Mouse (Mus musculus) bone marrow macrophage, adult 2 months (primary cell): ENCODE results near the gene Rack1. TPM values are rescaled to one million over a fixed set of nuclear protein-coding genes. Genes with fewer than 3 reads are reported as not detected.

Source experiments
- H3K27ac ChIP-seq: 2 replicates; pipeline ENCODE4 v1.5.1; 2012; ENCODE audit warnings: low read depth, low read length; ENCODE audit not compliant: insufficient read depth
- H3K4me1 ChIP-seq: 2 replicates; pipeline ENCODE4 v1.6.1; 2012; ENCODE audit warnings: low read length; ENCODE audit not compliant: control insufficient read depth, insufficient read depth
- H3K4me3 ChIP-seq: 2 replicates; pipeline ENCODE4 v1.5.1; 2012; ENCODE audit warnings: mild to moderate bottlenecking, low read length, moderate library complexity; ENCODE audit not compliant: insufficient read depth
- CTCF ChIP-seq: IDR thresholded peaks from 2 replicates; pipeline ENCODE4 v1.5.1; 2012; ENCODE audit warnings: low read depth, mild to moderate bottlenecking, low read length, moderate library complexity
- POLR2A ChIP-seq: IDR thresholded peaks from 2 replicates; pipeline ENCODE4 v1.6.1; 2012; ENCODE audit warnings: mild to moderate bottlenecking, low read depth, low read length, borderline replicate concordance
- polyA plus RNA-seq: library from polyadenylated mRNA; stranded (reverse); fragments of >200 nt; gene quantifications from 2 replicates; pipeline ENCODE4 v1.2.4, GENCODE M21; 2012; ENCODE audit not compliant: missing spikeins, insufficient read depth, insufficient read length

Gene Rack1
- polyA plus RNA-seq, 1 experiment, result 1,563 TPM

DNA sequence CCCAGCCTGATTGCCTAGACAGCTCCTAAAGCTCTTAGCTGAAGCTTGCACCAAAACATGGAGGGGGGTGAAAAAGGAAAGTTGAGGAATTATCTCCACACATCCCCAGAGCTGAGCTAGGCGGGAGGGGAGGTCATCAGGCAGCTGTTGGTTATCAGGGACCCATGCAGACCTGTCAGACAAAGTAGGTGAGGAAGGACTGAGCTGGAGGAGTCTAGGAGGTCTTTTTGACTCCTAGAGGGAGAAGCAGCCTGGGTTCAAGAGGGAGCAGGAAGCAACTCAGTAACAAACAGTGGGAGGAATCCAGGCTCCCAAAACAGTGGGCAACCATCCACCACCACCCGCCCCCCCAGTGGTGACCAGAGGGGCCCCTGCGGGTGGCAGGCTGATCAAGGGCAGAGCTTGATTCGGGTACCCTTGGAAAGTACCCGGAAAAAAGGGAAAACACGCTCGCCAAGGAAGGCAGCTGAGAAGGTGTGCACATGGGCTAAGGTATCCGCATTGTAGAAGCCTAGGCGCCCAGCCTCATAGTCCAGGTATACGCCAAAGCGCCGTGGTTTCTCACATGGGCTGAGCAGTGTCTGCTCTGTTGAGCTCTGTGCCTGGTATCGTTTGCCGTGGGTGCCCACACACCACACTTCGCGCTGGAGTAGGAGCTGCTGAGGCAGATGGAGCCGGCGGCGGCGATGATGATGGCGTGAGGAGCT lies 6.9 kb downstream of the Rack1 start:
- TF ChIP-seq POLR2A, result no peak
- no peak for TF ChIP-seq CTCF
- Histone ChIP-seq H3K4me3 (no peak overlapping the region), H3K27ac (no peak overlapping the region), H3K4me1 (peaks cover 20% of the 10 kb centered on the region)

DNA sequence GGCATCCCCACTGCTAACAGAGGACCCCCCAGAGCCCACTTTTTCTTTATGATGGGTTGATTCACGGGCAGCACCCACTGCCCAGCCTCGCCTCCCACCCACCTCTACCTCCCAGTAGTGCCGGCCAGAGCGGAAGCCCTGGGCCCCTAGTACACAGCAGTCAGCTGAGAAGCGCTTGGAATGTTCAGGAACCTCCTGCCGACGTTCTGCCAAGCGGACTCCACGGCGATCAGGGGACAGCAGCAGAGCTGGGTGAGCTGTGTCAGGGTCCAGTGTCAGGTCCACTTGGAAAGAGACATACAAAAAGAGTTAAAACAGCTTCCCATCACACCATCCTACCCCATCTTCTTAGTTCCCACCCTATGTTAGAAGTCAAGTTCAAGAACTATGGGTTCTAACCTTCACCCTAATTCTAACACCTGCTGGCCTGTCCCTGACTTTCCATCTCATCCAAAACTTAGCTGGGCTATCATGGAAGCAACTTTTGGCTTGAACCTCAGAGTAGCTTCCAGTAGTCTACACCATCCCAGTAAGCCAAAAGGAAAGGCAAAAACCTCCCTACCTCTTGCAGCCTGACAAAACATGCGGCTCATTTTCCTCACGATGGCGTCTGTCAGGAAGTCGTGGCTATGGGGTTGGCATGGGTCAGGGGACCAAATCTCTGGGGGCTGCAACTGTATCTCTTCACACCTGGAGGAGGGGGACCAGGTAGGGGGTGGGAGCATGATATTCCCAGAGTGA lies 7.6 kb downstream of the Rack1 start:
- Histone ChIP-seq H3K4me3 (no peak overlapping the region), H3K27ac (no peak overlapping the region; the same call in 1 of the 2 replicates), H3K4me1 (peaks cover 23% of the 10 kb centered on the region)
- TF ChIP-seq CTCF, result no peak
- TF ChIP-seq POLR2A, result no peak

DNA sequence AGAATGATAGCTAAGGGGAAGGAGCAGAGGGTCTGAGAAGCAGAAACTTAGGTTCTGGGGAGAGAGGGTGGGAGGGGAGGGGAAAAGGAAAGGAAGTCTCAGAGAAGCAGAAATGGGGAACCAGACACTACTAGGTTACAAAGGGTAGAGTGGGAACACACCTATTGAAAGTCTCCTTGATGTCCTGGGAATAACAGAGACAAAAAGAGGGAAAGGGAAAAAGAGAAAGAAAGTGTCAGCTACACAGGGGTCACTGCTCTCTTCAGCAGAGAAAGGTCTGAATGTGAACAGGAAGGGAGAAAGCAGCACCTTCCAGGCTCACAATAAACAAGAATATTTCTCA lies 8.1 kb downstream of the Rack1 start:
- no peak for TF ChIP-seq POLR2A
- TF ChIP-seq CTCF, result no peak
- Histone ChIP-seq H3K4me3 (no peak overlapping the region), H3K27ac (no peak overlapping the region; the same call in 1 of the 2 replicates), H3K4me1 (peaks cover 23% of the 10 kb centered on the region)

DNA sequence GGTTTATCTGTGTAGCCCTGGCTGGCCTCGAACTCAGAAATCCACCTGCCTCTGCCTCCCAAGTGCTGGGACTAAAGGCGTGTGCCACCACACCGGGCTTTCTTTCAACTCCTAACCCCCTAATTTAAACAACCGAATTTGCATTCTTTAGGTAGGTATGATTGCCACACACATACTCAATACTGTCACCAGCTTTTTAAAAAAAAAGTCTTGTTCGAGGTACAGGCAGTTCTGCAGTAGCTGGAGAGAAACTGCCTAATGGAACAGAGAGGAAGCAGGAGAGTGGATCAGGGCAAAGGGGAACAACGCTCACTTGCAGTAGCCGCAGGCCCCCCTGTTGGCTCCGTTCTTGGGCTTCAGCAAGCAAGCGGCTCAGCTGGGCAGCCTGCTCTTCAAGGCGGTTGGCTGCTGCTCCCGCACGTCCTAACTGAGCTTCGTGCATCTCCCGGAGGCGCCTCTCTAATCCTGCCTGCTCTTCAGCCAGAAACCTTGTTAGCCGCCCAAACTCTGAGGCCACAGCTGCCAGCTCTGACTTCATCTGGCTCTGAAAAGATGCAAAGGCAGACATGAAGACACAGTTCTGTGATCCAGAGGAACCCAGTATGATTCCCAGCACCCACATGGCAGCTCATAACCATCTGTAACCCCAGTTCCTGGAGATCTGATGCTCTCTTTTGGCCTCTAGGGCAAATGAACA lies 8.8 kb downstream of the Rack1 start:
- no peak overlapping the region for H3K27ac ChIP-seq
- H3K4me1 ChIP-seq, result peaks cover 23% of the 10 kb centered on the region
- TF ChIP-seq POLR2A, result no peak
- no peak for TF ChIP-seq CTCF

DNA sequence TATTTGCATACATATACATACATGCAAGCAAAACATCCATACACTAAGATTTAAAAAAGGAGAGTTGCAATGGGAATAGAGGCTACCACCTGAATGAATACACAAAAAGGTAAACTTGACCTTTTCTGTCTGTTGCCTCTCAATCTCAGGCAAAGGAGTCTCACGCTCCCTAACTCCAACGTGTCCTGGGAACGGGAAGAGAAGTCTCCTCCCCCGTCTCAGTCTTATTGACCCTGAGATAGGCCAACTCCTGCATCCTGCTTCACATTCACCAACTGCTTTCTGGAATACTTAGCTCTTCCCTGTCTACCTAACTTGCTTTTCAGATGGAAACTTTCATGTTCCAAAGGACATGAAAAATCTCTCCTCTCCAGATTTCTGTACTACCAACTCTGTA lies 9.3 kb downstream of the Rack1 start:
- H3K4me3 ChIP-seq, result no peak overlapping the region
- TF ChIP-seq POLR2A, result no peak
- no peak for TF ChIP-seq CTCF
- H3K4me1 ChIP-seq, result peaks cover 27% of the 10 kb centered on the region
- H3K27ac ChIP-seq, result no peak overlapping the region

More for the DNA sequence above, 8.8 kb downstream of the Rack1 start:
- no peak overlapping the region for H3K4me3 ChIP-seq

DNA sequence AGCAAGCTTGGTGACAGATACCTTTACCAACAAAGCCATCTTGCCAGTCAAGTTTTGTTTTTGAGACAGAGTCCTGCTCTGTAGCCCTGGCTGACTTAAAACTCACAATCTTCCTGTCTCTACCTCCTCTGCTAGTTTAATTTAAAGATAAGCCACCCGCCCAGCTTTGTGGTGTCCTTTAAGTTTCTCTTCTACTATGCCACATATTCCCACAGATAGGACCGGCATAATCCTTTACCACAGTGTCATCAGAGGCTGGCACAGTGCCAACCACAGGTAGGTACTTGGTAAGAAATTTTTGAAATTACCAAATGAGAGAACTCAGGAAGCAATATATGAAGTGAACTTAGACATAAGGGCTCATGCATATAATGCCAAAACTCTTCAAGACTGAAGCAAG lies 10.0 kb downstream of the Rack1 start:
- no peak overlapping the region for H3K27ac ChIP-seq
- H3K4me1 ChIP-seq, result peaks cover 32% of the 10 kb centered on the region
- TF ChIP-seq CTCF (no peak), POLR2A (no peak)
- H3K4me3 ChIP-seq, result no peak overlapping the region

DNA sequence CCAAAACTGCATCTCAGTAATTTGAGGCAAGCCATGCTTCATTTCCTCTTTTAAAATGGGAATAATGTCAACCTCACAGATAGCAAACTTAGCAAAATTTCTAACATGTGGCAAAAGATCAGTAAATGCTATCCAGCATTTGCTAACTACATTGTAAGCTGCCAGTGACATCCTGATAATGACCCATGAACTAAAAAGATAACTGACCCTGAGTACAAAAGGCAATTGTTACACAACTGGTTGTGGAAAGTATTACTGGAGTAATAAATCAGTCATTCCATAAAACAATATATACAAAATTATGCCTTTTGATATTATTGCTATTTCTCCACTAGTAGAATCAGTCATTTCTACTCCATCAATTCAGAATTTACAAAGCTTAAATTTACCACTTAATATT lies 13.7 kb downstream of the Rack1 start:
- H3K4me3 ChIP-seq, result no peak overlapping the region
- H3K27ac ChIP-seq, result peak overlapping the region; percentile 65
- no peak for TF ChIP-seq CTCF
- TF ChIP-seq POLR2A, result no peak
- peaks cover 27% of the 10 kb centered on the region for H3K4me1 ChIP-seq

DNA sequence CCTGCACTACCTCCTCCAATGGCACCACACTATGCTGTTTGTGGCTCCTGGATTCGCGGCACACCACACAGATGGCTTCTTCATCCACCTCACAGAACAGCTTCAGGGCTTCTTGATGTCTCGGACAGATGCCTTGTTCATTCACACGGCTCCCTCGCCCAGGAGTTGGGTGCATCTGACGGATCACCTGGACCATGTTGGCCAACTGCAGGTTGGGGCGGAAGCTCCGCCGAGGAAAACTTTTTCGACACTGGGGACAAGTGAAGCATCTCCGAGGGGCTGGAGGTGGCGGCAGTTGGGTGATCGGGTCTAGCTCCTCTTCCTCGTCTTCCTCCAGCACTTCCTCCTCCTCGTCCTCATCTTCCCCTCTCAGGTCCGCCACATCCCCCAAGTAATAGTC lies 15.7 kb downstream of the Rack1 start:
- Histone ChIP-seq H3K27ac (peak overlapping the region; percentile 58; the same call in 1 of the 2 replicates), H3K4me3 (peak overlapping the region; percentile 81), H3K4me1 (peaks cover 32% of the 10 kb centered on the region)
- no peak for TF ChIP-seq CTCF
- no peak for TF ChIP-seq POLR2A

DNA sequence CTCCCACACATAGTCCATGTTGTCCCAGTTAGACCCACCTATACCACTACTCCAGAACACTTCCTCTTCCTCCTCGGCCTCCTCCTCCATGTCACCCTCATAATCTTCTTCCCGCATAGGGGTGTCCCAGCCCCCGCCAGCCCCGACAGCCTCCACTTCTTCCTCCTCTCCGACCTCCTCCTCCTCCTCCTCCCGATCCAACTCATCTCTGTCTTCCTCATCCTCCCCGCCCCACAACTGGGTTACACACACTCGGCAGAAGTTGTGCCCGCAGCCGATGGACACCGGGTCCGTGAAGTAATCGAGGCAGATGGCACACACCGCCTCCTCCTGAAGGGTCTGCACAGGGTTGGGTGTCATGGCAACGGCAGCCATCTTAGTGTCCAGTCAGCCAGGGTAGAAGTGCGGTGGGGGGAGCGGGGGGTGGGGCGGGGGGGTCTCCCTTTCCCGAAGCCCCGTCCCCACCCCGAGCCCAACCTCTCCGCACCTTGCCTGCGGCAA lies 16.2 kb downstream of the Rack1 start:
- peak overlapping the region; percentile 58 for H3K27ac ChIP-seq

More for the DNA sequence above, 16.2 kb downstream of the Rack1 start:
- H3K4me1 ChIP-seq, result peaks cover 32% of the 10 kb centered on the region
- peak overlapping the region; percentile 81 for H3K4me3 ChIP-seq
- TF ChIP-seq CTCF, result no peak
- no peak for TF ChIP-seq POLR2A
